Mouse (Mus musculus) hindbrain, postnatal 0 days (tissue): ENCODE data around the gene Mettl5. TPM values are rescaled to one million over a fixed set of nuclear protein-coding genes. Genes with fewer than 3 reads are reported as not detected.
"Not testable (repeated sequence)": the region's sequence is repeated elsewhere in the genome, so short reads cannot be mapped to it uniquely, and the experiment has no call there.

ENCODE experiments used
- ATAC-seq: fragments of 200-750 bp; cut with Nextera tagmentation; 2 replicates; pipeline ENCODE4 v1.8.0; 2017; ENCODE audit warnings: mild to moderate bottlenecking, moderate TSS enrichment, moderate library complexity
- DNase-seq: peaks from one replicate; pipeline ENCODE4 v3.0.0-alpha.2; 2015; ENCODE audit warnings: low spot score
- H3K27ac ChIP-seq: fragments of 300-500 bp; sonication (generic); 2 replicates; pipeline ENCODE4 v1.5.1; 2014; ENCODE audit warnings: mild to moderate bottlenecking
- H3K27me3 ChIP-seq: fragments of 300-500 bp; sonication (generic); 2 replicates; pipeline ENCODE4 v1.6.1; 2014; ENCODE audit warnings: low read length, mixed read lengths; ENCODE audit not compliant: insufficient read depth
- H3K36me3 ChIP-seq: fragments of 300-500 bp; sonication (generic); 2 replicates; pipeline ENCODE4 v1.6.1; 2014; ENCODE audit warnings: low read length, mixed read lengths; ENCODE audit not compliant: insufficient read depth
- H3K4me1 ChIP-seq: fragments of 300-500 bp; sonication (generic); 2 replicates; pipeline ENCODE4 v1.6.1; 2014; ENCODE audit warnings: antibody characterized with exemption, low read length, mixed read lengths; ENCODE audit not compliant: insufficient read depth
- H3K4me2 ChIP-seq: fragments of 300-500 bp; sonication (generic); 2 replicates; pipeline ENCODE4 v1.6.1; 2014; ENCODE audit warnings: low read depth, mild to moderate bottlenecking, low read length, moderate library complexity, mixed read lengths
- H3K4me3 ChIP-seq: fragments of 300-500 bp; sonication (generic); 2 replicates; pipeline ENCODE4 v1.5.1; 2014; ENCODE audit warnings: low read length
- H3K9ac ChIP-seq: fragments of 300-500 bp; sonication (generic); replicated peaks from 2 replicates; pipeline ENCODE4 v1.6.1; 2014; ENCODE audit warnings: mild to moderate bottlenecking, low read length, moderate library complexity, mixed read lengths
- H3K9me3 ChIP-seq: fragments of 300-500 bp; sonication (generic); 2 replicates; pipeline ENCODE4 v1.6.1; 2016; ENCODE audit warnings: low read length, mixed read lengths
- CTCF ChIP-seq: IDR thresholded peaks from 2 replicates; pipeline ENCODE4 v1.5.1; 2016; ENCODE audit warnings: antibody characterized with exemption, control low read depth, low read depth
- WGBS: fragments of 180-500 bp; shearing (Covaris S2); extraction: QIAGEN DNeasy Blood & Tissue Kit; methylation state at CpG from one replicate; pipeline ENCODE4 v1.1.7; 2014; 5-methylcytosine and 5-hydroxymethylcytosine counted together
- polyA plus RNA-seq: library from polyadenylated mRNA; unstranded; fragments of >200 nt; fragmentation: Nextera tagmentation; extraction: Ambion mirVana; gene quantifications from 2 replicates; pipeline ENCODE4 v1.2.1, GENCODE M21; 2015
- total RNA-seq: library from RNA; depleted of rRNA; stranded (reverse); fragments of >200 nt; gene quantifications from 2 replicates; pipeline ENCODE4 v1.2.3, GENCODE M21; 2014; rRNA removed

Gene Mettl5
- total RNA-seq: 10.9 and 14.1 TPM in 2 replicates
- polyA plus RNA-seq: 39.4 TPM in 2 replicates

DNA sequence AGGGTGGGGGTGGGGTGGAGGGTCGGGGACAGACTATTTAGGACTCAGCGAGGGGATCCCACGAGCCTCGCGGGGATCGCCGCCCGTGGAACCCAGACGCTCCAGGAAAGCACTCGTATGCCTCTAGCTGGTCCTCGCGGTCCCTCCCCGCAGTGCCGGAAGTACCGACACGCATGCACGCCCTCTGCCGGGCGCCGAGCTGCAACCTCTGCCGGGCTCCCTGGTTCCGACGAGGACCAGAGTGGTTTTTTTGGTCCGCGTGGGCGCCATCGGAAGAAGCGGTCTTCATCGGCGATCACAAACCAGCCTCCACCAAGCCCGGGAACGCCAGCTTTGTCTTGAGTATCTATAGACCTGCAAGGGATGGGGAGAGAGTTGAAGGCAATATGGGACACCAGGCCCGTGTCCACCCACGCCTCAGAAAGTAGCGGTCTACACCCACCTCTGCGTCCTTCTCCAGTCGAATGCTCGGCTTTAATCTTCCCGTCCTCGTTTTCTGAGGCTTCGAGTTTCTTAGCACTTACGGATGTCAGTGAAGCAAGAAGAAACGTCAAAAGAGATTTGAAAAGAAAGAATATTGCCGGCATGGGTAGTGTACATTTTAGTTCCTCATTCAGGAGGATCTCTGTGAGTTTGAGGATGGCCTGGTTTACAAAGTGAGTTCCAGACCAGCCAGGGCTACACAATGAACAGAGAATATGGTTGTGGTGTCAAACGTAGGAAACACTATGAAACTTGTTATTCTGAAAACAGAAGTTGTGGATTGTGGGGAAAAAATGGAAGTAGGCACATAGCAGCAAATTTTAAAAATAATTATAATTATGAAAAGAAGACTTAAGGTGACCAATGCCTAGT, at the start of gene Mettl5:
TSS of gene Mettl5 (minus strand) at position 165 of the 855 bp plus-strand sequence.
- Histone ChIP-seq H3K27me3 (no peaks in the 10 kb centered on the region), H3K27ac (peak within 1 kb of the TSS; percentile 78), H3K9ac (peak within 1 kb of the TSS; percentile 70), H3K36me3 (no peaks in the 10 kb centered on the region), H3K9me3 (no peaks in the 10 kb centered on the region), H3K4me3 (peak within 1 kb of the TSS; percentile 63), H3K4me1 (no peaks in the 10 kb centered on the region), H3K4me2 (peak within 1 kb of the TSS; percentile 83)
- WGBS: 1% methylated on average over 45 of the region's 45 CpGs
- DNase-seq: peak; percentile 92
- peak; percentile 99 for ATAC-seq
- TF ChIP-seq CTCF: peak; percentile 72

DNA sequence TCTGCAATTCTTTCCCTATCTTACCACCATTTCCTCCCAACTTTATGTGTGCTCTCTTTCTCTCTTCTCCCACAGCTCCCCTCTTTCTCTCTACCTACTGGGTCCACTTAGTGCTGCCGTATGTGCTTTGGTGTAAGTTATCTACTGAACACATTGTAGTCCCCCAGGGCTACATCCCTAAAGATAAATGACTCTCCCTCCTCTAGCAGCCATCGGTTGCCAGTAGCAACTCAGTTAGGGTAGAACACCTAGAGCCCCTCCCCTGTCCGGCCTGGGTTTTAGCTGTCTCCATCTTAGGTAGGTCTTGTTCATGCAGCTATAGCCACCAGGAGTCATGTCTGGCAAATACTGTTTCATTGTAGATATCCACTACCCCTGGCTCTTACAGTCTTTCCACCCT, 39.5 kb upstream of the Mettl5 start:
- 74% methylated on average over 3 of the region's 3 CpGs for WGBS
- no peak overlapping the region for H3K27ac ChIP-seq
- H3K4me1 ChIP-seq: no peaks in the 10 kb centered on the region
- H3K36me3 ChIP-seq: peaks cover 8% of the 10 kb centered on the region; the same call in 1 of the 2 replicates
- H3K27me3 ChIP-seq: no peaks in the 10 kb centered on the region
- ATAC-seq (no peak), DNase-seq (no peak)
- H3K9me3 ChIP-seq: no peaks in the 10 kb centered on the region
- H3K4me2 ChIP-seq: no peak overlapping the region
- H3K9ac ChIP-seq: no peak overlapping the region
- H3K4me3 ChIP-seq: no peak overlapping the region
- no peak for TF ChIP-seq CTCF

DNA sequence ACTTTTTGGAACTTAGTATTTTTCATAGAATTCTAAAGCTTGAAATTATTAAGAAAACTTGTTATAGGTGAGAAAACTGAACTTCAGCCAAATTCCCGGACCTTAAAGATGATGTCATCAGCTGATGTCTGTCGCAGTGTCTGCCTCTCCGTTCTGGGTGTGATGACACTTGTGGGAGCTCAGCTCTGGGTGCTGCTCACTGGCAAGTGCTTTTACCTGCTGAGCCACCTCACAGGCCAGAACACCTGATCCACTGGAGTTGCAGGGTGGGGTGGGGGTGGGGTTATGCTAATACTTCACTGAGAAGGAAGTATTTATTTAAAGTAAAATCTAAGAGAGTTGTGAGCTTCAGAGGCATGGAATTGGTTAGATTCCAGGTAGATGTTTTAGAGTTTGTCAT, 31.9 kb upstream of the Mettl5 start:
- DNase-seq (no peak), ATAC-seq (no peak)
- Histone ChIP-seq H3K9ac (no peak overlapping the region), H3K27ac (no peak overlapping the region), H3K27me3 (no peaks in the 10 kb centered on the region), H3K9me3 (no peaks in the 10 kb centered on the region), H3K4me1 (no peaks in the 10 kb centered on the region), H3K36me3 (peaks cover 12% of the 10 kb centered on the region), H3K4me2 (no peak overlapping the region), H3K4me3 (no peak overlapping the region)
- TF ChIP-seq CTCF: no peak
- WGBS: 98% methylated on average over 3 of the region's 3 CpGs

DNA sequence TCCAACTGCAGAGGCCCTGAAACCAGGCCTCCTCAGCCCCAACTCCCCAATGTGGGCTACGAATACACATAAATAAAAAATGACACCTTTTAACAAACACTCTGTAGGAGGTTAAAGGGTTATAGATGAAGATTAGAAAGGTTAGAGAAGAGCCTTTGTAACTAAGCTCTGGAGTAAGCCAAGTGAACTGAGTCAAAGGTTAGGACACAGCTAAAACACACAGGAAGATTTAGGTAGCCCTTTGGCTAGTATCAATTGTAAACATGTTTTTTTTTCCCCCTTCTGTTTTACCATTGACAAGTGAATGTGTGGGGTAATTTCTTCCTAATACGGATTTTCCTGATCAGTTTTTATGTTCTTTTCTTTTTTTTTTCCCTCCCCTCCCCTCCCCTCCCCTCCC, 27.4 kb upstream of the Mettl5 start:
- 35% methylated on average over 2 of the region's 2 CpGs for WGBS
- no peak overlapping the region for H3K27ac ChIP-seq

DNA sequence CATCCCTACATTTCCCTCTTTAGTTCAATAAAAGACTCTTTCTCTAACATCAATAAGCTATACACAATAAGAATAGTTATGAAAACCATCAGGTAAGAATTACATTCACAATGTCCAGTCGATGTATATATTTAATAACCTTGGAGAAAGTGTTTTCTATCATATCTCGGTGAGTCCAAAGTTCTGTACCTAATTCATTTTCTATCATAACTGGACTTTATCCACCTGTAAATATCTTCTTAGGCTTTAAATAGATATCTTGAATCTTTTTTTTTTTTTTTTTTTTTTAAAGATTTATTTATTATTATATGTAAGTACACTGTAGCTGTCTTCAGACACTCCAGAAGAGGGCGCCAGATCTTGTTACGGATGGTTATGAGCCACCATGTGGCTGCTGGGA, 22.0 kb upstream of the Mettl5 start:
- H3K4me3 ChIP-seq, H3K27me3 ChIP-seq, H3K36me3 ChIP-seq, H3K9ac ChIP-seq, H3K4me2 ChIP-seq, H3K9me3 ChIP-seq, ATAC-seq, H3K4me1 ChIP-seq, H3K27ac ChIP-seq, DNase-seq: not testable (repeated sequence)
- WGBS: 96% methylated on average over 4 of the region's 4 CpGs

More for the DNA sequence above, 27.4 kb upstream of the Mettl5 start:
- no peak for TF ChIP-seq CTCF
- Histone ChIP-seq H3K9me3 (no peaks in the 10 kb centered on the region), H3K4me3 (no peak overlapping the region), H3K9ac (no peak overlapping the region), H3K27me3 (no peaks in the 10 kb centered on the region), H3K4me1 (no peaks in the 10 kb centered on the region), H3K4me2 (no peak overlapping the region), H3K36me3 (peaks cover 8% of the 10 kb centered on the region)
- ATAC-seq (no peak), DNase-seq (no peak)

DNA sequence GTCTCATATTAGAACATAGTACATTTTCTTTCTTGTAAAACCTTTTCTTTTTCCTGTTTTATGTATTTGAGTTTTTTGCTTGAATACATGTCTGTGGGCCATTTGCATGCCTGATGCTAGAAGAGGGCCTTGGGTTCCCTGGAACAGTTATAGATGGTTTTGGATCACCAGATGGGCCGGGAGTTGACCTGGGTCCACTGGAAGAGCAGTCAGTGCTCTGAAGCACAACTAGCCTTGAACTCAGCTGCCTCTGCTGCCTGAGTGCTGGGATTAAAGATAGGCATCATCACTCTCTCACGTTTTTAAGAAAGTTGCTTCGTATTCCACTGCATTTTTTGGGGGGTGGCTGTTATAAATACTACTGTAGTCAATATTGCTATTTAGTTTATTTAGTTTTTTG, 18.1 kb upstream of the Mettl5 start:
- Histone ChIP-seq H3K27ac (no peak overlapping the region), H3K9me3 (no peaks in the 10 kb centered on the region), H3K9ac (no peak overlapping the region), H3K4me2 (no peak overlapping the region), H3K4me3 (no peak overlapping the region), H3K36me3 (no peaks in the 10 kb centered on the region), H3K27me3 (no peaks in the 10 kb centered on the region), H3K4me1 (0 out of 2 replicates have a peak, but pooled peaks cover 3% of the 10 kb centered on the region)
- no peak for TF ChIP-seq CTCF
- DNase-seq (no peak), ATAC-seq (no peak)
- WGBS: 91% methylated on average over 3 of the region's 3 CpGs
